Mouse (Mus musculus): ENCODE data around the gene Pkib. TPM values are rescaled to one million over a fixed set of nuclear protein-coding genes. Genes with fewer than 3 reads are reported as not detected.

Pkib gene
- polyA plus RNA-seq, 1 experiment from 2014 or later = 2.7 TPM

GRCm38 (mm10) chr10:57636970-57637369 is 5.2 kb downstream of the Pkib start:
- no peak overlapping the region for H3K4me3 ChIP-seq (ENCODE audit: low read length)
- H3K9me3 ChIP-seq (replicated peaks; ENCODE audit: control insufficient read depth, low read length) = no peaks in the 10 kb centered on the region
- no peak overlapping the region for H3K9ac ChIP-seq (ENCODE audit: low read length)
- WGBS = 29% methylated on average over 4 of the region's 4 CpGs
- no peak overlapping the region for H3K4me2 ChIP-seq (ENCODE audit: low read depth, low read length)
- ATAC-seq (replicated peaks; ENCODE audit: extremely low read depth, insufficient read depth, low FRiP score) = no peak
- H3K4me1 ChIP-seq (ENCODE audit: control insufficient read depth, insufficient read depth, low read length) = peaks cover 8% of the 10 kb centered on the region
- H3K27ac ChIP-seq (ENCODE audit: low read length) = no peak overlapping the region
- H3K27me3 ChIP-seq (ENCODE audit: control insufficient read depth, insufficient read depth, low read length) = peaks cover 2% of the 10 kb centered on the region; the same call in 1 of the 2 replicates
- no peaks in the 10 kb centered on the region for H3K36me3 ChIP-seq (ENCODE audit: control insufficient read depth, insufficient read depth)

- Histone ChIP-seq H3K9me3 (replicated peaks; ENCODE audit: control insufficient read depth, low read length) (no peaks in the 10 kb centered on the region), H3K27ac (ENCODE audit: low read length) (no peak overlapping the region), H3K4me2 (ENCODE audit: low read depth, low read length) (no peak overlapping the region), H3K4me1 (ENCODE audit: control insufficient read depth, insufficient read depth, low read length) (peaks cover 4% of the 10 kb centered on the region; the same call in 1 of the 2 replicates), H3K36me3 (ENCODE audit: control insufficient read depth, insufficient read depth) (no peaks in the 10 kb centered on the region), H3K4me3 (ENCODE audit: low read length) (no peak overlapping the region), H3K27me3 (ENCODE audit: control insufficient read depth, insufficient read depth, low read length) (no peaks in the 10 kb centered on the region), H3K9ac (ENCODE audit: low read length) (no peak overlapping the region)
- 84% methylated on average over 4 of the region's 4 CpGs for WGBS
- ATAC-seq (replicated peaks; ENCODE audit: extremely low read depth, insufficient read depth, low FRiP score) = no peak
These were observed 6.5 kb downstream of the Pkib start for GRCm38 (mm10) chr10:57638250-57638649.

DNA sequence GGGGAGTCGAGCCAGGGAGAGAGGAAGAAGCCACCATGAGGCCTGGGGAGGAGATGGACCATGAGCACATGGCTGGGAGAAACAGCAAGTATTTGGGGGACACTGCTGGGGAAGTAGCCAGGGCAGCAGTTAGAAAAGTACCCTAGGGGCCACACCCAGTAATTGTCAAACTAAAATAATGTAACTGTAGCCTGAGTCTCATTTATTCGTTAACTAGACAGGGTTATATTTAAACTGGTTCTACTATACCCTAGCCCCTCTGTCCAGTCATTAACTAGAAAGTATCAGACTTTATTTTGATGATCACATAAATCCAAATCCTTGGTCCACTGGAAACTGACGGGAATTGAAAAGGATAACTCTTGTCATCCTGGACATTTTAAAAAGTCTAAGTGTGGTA is 7.8 kb downstream of the Pkib start:
- Histone ChIP-seq H3K9me3 (replicated peaks; ENCODE audit: control insufficient read depth, low read length) (no peaks in the 10 kb centered on the region), H3K4me3 (ENCODE audit: low read length) (no peak overlapping the region), H3K27me3 (ENCODE audit: control insufficient read depth, insufficient read depth, low read length) (no peaks in the 10 kb centered on the region), H3K27ac (ENCODE audit: low read length) (no peak overlapping the region), H3K9ac (ENCODE audit: low read length) (no peak overlapping the region), H3K4me1 (ENCODE audit: control insufficient read depth, insufficient read depth, low read length) (peaks cover 4% of the 10 kb centered on the region; the same call in 1 of the 2 replicates), H3K36me3 (ENCODE audit: control insufficient read depth, insufficient read depth) (no peaks in the 10 kb centered on the region), H3K4me2 (ENCODE audit: low read depth, low read length) (no peak overlapping the region)
- 76% methylated on average over 3 of the region's 3 CpGs for WGBS
- no peak for ATAC-seq (replicated peaks; ENCODE audit: extremely low read depth, insufficient read depth, low FRiP score)

GRCm38 (mm10) chr10:57653297-57653696 is 21.5 kb downstream of the Pkib start:
- Histone ChIP-seq H3K27me3 (ENCODE audit: control insufficient read depth, insufficient read depth, low read length) (no peaks in the 10 kb centered on the region), H3K27ac (ENCODE audit: low read length) (no peak overlapping the region), H3K4me2 (ENCODE audit: low read depth, low read length) (no peak overlapping the region), H3K4me3 (ENCODE audit: low read length) (no peak overlapping the region), H3K4me1 (ENCODE audit: control insufficient read depth, insufficient read depth, low read length) (no peaks in the 10 kb centered on the region), H3K9ac (ENCODE audit: low read length) (no peak overlapping the region), H3K9me3 (replicated peaks; ENCODE audit: control insufficient read depth, low read length) (no peaks in the 10 kb centered on the region), H3K36me3 (ENCODE audit: control insufficient read depth, insufficient read depth) (no peaks in the 10 kb centered on the region)
- WGBS = 74% methylated on average over 1 of the region's 1 CpGs
- no peak for ATAC-seq (replicated peaks; ENCODE audit: extremely low read depth, insufficient read depth, low FRiP score)

DNA sequence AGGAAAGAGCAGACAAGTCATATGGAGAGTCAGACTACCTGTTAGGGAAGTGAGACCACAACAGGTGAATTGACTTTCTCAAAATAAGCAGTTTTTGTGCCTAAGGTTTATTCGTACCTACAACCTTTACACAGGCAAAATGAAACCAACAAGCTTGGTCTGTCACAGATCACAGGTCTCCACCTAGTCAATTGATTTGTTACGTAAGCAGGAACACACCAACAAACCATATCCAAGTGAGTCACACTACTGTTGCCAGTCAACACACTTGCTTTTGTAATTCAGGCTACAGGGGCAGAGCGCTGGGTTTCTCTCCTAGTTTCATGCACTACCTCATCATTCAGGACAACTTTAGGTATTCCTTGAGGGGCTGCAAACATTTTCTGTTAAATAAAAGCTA is 28.7 kb downstream of the Pkib start:
- 86% methylated on average over 3 of the region's 3 CpGs for WGBS
- ATAC-seq (replicated peaks; ENCODE audit: extremely low read depth, insufficient read depth, low FRiP score) = no peak

DNA sequence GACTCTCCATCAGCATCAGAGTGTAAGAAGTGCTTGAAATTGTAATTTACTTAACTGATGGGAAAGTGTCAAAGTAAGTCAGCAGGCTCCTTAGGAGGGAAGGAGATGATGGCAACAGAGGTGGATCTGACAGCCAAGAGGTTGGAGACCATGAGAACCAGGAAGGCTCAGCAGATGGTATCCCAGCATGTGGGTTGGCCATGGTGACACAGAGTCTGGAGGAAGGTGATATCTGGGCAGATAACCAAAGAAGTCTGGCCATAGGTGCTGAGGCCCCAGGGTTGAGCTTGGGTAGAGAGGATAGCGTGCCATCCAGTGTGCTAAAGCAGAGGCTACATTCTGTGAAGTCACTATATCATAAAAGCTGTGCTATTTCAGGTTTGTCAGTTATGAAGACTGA is 32.0 kb downstream of the Pkib start:
- no peaks in the 10 kb centered on the region for H3K9me3 ChIP-seq (replicated peaks; ENCODE audit: control insufficient read depth, low read length)
- H3K9ac ChIP-seq (ENCODE audit: low read length) = no peak overlapping the region
- H3K27me3 ChIP-seq (ENCODE audit: control insufficient read depth, insufficient read depth, low read length) = no peaks in the 10 kb centered on the region
- WGBS = 61% methylated on average over 1 of the region's 1 CpGs
- H3K4me3 ChIP-seq (ENCODE audit: low read length) = no peak overlapping the region
- no peaks in the 10 kb centered on the region for H3K4me1 ChIP-seq (ENCODE audit: control insufficient read depth, insufficient read depth, low read length)
- no peaks in the 10 kb centered on the region for H3K36me3 ChIP-seq (ENCODE audit: control insufficient read depth, insufficient read depth)
- no peak overlapping the region for H3K27ac ChIP-seq (ENCODE audit: low read length)
- no peak for ATAC-seq (replicated peaks; ENCODE audit: extremely low read depth, insufficient read depth, low FRiP score)
- no peak overlapping the region for H3K4me2 ChIP-seq (ENCODE audit: low read depth, low read length)

More for the DNA sequence above, 28.7 kb downstream of the Pkib start:
- Histone ChIP-seq H3K4me3 (ENCODE audit: low read length) (no peak overlapping the region), H3K36me3 (ENCODE audit: control insufficient read depth, insufficient read depth) (no peaks in the 10 kb centered on the region), H3K27me3 (ENCODE audit: control insufficient read depth, insufficient read depth, low read length) (no peaks in the 10 kb centered on the region), H3K4me2 (ENCODE audit: low read depth, low read length) (no peak overlapping the region), H3K4me1 (ENCODE audit: control insufficient read depth, insufficient read depth, low read length) (no peaks in the 10 kb centered on the region), H3K9ac (ENCODE audit: low read length) (no peak overlapping the region), H3K9me3 (replicated peaks; ENCODE audit: control insufficient read depth, low read length) (no peaks in the 10 kb centered on the region), H3K27ac (ENCODE audit: low read length) (no peak overlapping the region)

DNA sequence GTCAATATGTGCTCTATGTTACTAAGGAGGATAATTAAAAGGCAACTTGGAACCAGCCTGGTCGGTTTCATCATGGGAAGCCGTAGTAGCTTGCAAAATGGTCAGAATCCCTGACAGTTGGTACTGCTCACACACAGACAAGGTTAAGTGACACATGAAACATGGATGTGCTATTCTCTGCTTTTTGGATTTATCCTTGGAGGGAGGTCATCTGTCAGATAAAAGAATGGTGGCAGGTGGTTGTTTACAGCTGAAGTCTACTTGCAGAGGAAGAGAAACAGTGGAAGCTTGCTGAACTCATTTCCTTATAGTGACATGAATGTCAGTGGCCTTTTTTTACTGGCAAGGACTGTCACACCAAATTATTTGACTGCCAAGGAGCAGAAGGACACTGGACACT is 32.5 kb downstream of the Pkib start:
- no peaks in the 10 kb centered on the region for H3K36me3 ChIP-seq (ENCODE audit: control insufficient read depth, insufficient read depth)
- H3K27ac ChIP-seq (ENCODE audit: low read length) = no peak overlapping the region
- no peak overlapping the region for H3K9ac ChIP-seq (ENCODE audit: low read length)
- ATAC-seq (replicated peaks; ENCODE audit: extremely low read depth, insufficient read depth, low FRiP score) = no peak
- H3K4me3 ChIP-seq (ENCODE audit: low read length) = no peak overlapping the region
- H3K27me3 ChIP-seq (ENCODE audit: control insufficient read depth, insufficient read depth, low read length) = no peaks in the 10 kb centered on the region
- no peaks in the 10 kb centered on the region for H3K4me1 ChIP-seq (ENCODE audit: control insufficient read depth, insufficient read depth, low read length)
- 85% methylated on average over 2 of the region's 2 CpGs for WGBS
- no peak overlapping the region for H3K4me2 ChIP-seq (ENCODE audit: low read depth, low read length)
- H3K9me3 ChIP-seq (replicated peaks; ENCODE audit: control insufficient read depth, low read length) = no peaks in the 10 kb centered on the region

DNA sequence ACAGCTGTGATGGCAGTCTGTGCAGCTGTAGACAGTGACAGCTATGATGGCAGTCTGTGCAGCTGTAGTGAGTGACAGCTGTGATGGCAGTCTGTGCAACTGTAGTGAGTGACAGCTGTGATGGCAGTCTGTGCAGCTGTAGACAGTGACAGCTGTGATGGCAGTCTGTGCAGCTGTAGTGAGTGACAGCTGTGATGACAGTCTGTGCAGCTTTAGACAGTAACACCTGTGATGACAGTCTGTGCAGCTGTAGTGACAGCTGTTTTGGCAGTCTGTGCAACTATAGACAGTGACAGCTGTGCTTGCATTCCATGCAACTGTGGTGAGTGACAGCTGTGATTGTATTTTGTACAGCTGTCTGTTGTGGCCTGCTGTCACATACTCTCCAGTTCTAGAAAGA is 44.0 kb downstream of the Pkib start:
- H3K4me2 ChIP-seq (ENCODE audit: low read depth, low read length) = no peak overlapping the region
- ATAC-seq (replicated peaks; ENCODE audit: extremely low read depth, insufficient read depth, low FRiP score) = no peak
- no peak overlapping the region for H3K9ac ChIP-seq (ENCODE audit: low read length)
- no peak overlapping the region for H3K27ac ChIP-seq (ENCODE audit: low read length)
- no peak overlapping the region for H3K4me3 ChIP-seq (ENCODE audit: low read length)
- no peaks in the 10 kb centered on the region for H3K9me3 ChIP-seq (replicated peaks; ENCODE audit: control insufficient read depth, low read length)
- no peaks in the 10 kb centered on the region for H3K4me1 ChIP-seq (ENCODE audit: control insufficient read depth, insufficient read depth, low read length)
- no peaks in the 10 kb centered on the region for H3K36me3 ChIP-seq (ENCODE audit: control insufficient read depth, insufficient read depth)
- no peaks in the 10 kb centered on the region for H3K27me3 ChIP-seq (ENCODE audit: control insufficient read depth, insufficient read depth, low read length)

DNA sequence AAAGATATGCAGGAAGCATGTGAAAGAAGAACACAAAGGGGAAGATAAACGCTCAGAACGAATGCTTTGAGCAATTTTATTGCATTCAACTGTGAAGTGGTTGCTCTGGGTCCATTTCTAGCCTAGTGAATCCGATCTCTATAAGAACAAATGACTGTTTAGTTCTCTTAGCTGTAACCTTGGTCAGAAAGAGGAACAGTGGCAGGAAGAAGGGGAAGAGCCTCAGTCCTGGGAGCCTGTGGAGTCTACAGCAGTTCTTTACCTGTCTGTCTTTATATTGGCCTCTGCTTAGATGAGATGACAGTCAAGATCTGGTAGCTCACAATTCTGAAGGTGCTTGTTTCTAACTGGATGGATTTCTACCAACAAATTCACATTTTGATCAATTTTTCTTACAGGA is 56.2 kb downstream of the Pkib start:
- Histone ChIP-seq H3K4me1 (ENCODE audit: control insufficient read depth, insufficient read depth, low read length) (no peaks in the 10 kb centered on the region), H3K9ac (ENCODE audit: low read length) (no peak overlapping the region), H3K9me3 (replicated peaks; ENCODE audit: control insufficient read depth, low read length) (no peaks in the 10 kb centered on the region), H3K4me3 (ENCODE audit: low read length) (no peak overlapping the region), H3K27me3 (ENCODE audit: control insufficient read depth, insufficient read depth, low read length) (no peaks in the 10 kb centered on the region), H3K27ac (ENCODE audit: low read length) (no peak overlapping the region), H3K36me3 (ENCODE audit: control insufficient read depth, insufficient read depth) (no peaks in the 10 kb centered on the region), H3K4me2 (ENCODE audit: low read depth, low read length) (no peak overlapping the region)
- ATAC-seq (replicated peaks; ENCODE audit: extremely low read depth, insufficient read depth, low FRiP score) = no peak
- WGBS = 68% methylated on average over 3 of the region's 3 CpGs

DNA sequence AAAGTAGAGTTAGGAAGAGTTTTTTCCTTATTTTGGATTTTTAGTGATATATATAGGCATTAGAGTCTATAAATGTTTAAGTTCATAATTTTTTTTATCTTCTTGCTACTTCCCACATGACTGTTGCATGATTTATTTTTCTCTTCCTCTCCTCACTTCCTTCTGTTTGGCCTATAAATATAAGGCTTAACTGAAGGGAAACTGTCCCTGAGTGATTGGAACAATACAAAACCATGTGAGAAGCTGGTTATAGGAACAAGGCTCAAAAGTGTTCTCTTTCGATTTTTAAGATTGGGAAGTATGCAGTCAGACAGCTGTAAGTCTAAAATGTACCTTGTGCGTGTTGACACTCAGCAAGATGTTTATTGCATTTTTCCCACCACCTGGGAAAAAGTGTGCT is 58.4 kb downstream of the Pkib start:
- Histone ChIP-seq H3K9me3 (replicated peaks; ENCODE audit: control insufficient read depth, low read length) (no peaks in the 10 kb centered on the region), H3K27me3 (ENCODE audit: control insufficient read depth, insufficient read depth, low read length) (no peaks in the 10 kb centered on the region), H3K4me3 (ENCODE audit: low read length) (no peak overlapping the region), H3K36me3 (ENCODE audit: control insufficient read depth, insufficient read depth) (no peaks in the 10 kb centered on the region), H3K9ac (ENCODE audit: low read length) (no peak overlapping the region), H3K4me2 (ENCODE audit: low read depth, low read length) (no peak overlapping the region), H3K4me1 (ENCODE audit: control insufficient read depth, insufficient read depth, low read length) (no peaks in the 10 kb centered on the region), H3K27ac (ENCODE audit: low read length) (no peak overlapping the region)
- ATAC-seq (replicated peaks; ENCODE audit: extremely low read depth, insufficient read depth, low FRiP score) = no peak
- WGBS = 50% methylated on average over 2 of the region's 2 CpGs
